Mouse (Mus musculus) liver, postnatal 0 days (tissue): ENCODE results near the gene Tnfaip8l2.
A peak's percentile ranks its signal among the peaks of the same experiment; 100 is the strongest.

Experiments
- CTCF ChIP-seq: sonication (generic); IDR thresholded peaks from 2 replicates; pipeline ENCODE4 v1.5.1; 2016; ENCODE audit warnings: antibody characterized with exemption, low read depth
- EP300 ChIP-seq: IDR thresholded peaks from 2 replicates; pipeline ENCODE4 v1.6.1; 2016; ENCODE audit warnings: antibody characterized with exemption, low read depth, mild to moderate bottlenecking

DNA sequence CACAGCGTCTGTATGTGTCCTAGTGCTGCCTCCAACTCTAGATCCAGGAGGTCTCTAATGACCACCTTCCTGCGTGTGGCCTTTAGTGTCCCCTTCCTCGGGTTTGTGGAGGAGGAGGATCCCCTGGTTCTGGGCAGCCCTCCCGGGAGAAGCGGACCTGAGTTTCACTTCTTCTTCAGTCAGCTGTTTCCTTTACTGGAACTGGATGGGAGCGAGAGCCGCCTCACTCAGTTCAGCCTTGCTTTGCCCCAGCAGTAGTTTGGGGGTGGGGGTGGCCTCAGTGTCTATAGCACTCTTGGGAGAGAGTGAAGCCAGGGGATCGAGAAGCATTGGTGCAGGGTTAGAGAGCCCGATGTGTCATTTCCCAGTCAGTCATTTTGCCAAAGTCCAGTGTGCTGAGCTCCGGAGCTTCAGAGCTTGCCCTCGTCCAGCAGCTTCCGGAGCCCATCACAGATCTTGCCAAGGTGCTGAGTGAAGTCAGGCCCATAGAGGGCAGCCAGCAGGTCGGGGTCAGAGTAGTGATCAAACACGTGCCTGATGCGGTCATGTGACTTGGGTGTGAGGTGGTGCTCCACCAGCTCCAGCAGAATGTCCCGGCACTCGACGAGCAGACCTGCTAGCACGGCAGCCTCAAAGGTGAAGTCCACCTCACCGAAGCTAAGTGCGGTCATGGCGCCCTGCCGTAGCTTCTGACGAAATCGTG lies 2.4 kb downstream of the Tnfaip8l2 start:
- TF ChIP-seq CTCF (peak; percentile 22; the same call in 1 of the 2 replicates), EP300 (no peak)
